Mouse (Mus musculus) liver (tissue): Measurements from ENCODE around the gene Olfr1156.

Experiments used
- DNase-seq: peaks from one replicate; pipeline ENCODE4 v3.0.0-alpha.2; 2020; ENCODE audit warnings: mixed read lengths

Gene Olfr1156

GRCm38 (mm10) chr2:87953000-87953399 lies at the start of gene Olfr1156:
Olfr1156 (minus strand) TSS chr2:87953100.
- no peak for DNase-seq

GRCm38 (mm10) chr2:87989813-87990212 lies 36.9 kb upstream of the Olfr1156 start, which contains the start of gene Olfr1158:
Olfr1158 (plus strand) TSS chr2:87990113.
- no peak for DNase-seq

- DNase-seq: no peak
Observed at GRCm38 (mm10) chr2:87974563-87974962, 21.7 kb upstream of the Olfr1156 start, which contains the start of gene Olfr74. Olfr74 (minus strand) TSS chr2:87974663.

- DNase-seq: no peak
Observed at GRCm38 (mm10) chr2:87968199-87968598, 15.3 kb upstream of the Olfr1156 start, which contains the start of gene Olfr1157. Olfr1157 (minus strand) TSS chr2:87968299.

- no peak for DNase-seq
Observed at GRCm38 (mm10) chr2:87945037-87945436, 7.9 kb downstream of the Olfr1156 start, which contains the start of gene Olfr1155. Olfr1155 (minus strand) TSS chr2:87945137.

GRCm38 (mm10) chr2:87905066-87905465 lies 47.8 kb downstream of the Olfr1156 start, which contains the start of gene Olfr1154:
Olfr1154 (minus strand) TSS chr2:87905166.
- no peak for DNase-seq
